Mouse (Mus musculus): ENCODE measurements around the gene Bet1. TPM values are rescaled to one million over a fixed set of nuclear protein-coding genes. Genes with fewer than 3 reads are reported as not detected.

The Bet1 gene
- polyA plus RNA-seq, 1 experiment = 2.0 TPM

DNA sequence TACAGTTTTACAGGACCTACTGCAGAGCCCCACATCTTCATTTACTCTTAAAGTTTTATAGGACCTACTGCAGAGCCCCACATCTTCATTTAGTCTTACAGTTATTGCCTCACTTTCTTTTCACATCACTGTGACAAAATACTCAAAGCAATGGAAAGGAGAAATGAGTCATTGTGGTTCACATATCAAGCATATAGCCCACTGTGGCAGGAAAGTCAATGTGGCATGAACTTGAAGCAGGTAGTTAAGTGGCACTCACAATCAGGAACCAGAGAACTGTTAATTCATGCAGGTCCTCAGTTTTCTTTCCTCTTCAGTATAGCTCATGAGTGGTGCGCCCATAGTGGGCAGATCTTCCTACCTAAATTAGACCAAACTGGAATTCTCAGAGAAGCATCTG is 39.6 kb downstream of the Bet1 start:
- Histone ChIP-seq H3K4me1 (ENCODE audit: control insufficient read depth) (no peaks in the 10 kb centered on the region), H3K27me3 (ENCODE audit: control insufficient read depth) (no peaks in the 10 kb centered on the region), H3K4me3 (replicated peaks) (no peak overlapping the region), H3K9me3 (ENCODE audit: control insufficient read depth, low read length) (no peaks in the 10 kb centered on the region), H3K36me3 (ENCODE audit: control insufficient read depth) (no peaks in the 10 kb centered on the region)
- TF ChIP-seq TAL1 (IDR thresholded peaks at IDR 0.05; ENCODE audit: low read length) = no peak
- TF ChIP-seq GATA1 (IDR thresholded peaks at IDR 0.05; ENCODE audit: low read length) = no peak

DNA sequence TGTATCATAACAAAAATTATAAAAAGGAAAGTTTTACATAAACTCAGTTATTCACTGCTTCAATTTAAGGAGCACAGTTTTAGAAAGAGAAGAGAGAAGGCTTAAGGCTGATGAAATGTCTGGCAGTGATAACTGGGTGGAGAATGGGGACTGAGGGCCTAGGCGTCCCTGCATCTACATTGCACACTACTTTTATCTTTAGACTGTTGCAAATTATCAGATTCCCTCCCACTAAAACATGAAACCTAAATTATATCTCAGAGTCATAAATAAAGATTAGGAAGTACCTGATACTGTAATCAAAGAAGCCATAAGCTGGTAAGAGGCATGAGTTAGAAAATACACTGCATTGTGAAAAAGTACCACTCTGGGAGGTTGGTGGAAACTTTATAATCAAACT is 45.0 kb downstream of the Bet1 start:
- H3K36me3 ChIP-seq (ENCODE audit: control insufficient read depth) = no peaks in the 10 kb centered on the region

DNA sequence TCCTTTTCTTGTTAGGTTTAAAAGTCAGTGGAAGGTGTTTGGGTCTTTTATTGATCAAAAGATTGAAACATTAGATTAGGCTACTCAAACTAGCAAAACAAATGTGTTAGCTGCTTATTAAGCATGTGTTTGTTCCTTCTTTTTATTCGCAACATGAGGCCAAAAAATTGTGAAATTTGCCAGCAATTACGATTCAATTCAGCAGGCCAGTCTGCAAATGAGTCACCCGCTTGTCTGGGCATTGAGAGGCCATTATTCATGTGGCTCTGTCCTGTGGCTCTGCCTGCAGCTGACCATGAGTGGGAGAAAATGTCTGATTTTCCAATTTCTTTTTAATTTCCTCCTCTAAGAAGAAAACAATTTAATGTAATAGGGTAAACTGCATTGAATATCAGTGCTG is 55.8 kb downstream of the Bet1 start:
- TF ChIP-seq GATA1 (IDR thresholded peaks at IDR 0.05; ENCODE audit: low read length) (no peak), TAL1 (IDR thresholded peaks at IDR 0.05; ENCODE audit: low read length) (no peak)
- H3K9me3 ChIP-seq (ENCODE audit: control insufficient read depth, low read length) = no peaks in the 10 kb centered on the region
- H3K4me1 ChIP-seq (ENCODE audit: control insufficient read depth) = no peaks in the 10 kb centered on the region
- H3K4me3 ChIP-seq (replicated peaks) = no peak overlapping the region
- no peaks in the 10 kb centered on the region for H3K27me3 ChIP-seq (ENCODE audit: control insufficient read depth)
- H3K36me3 ChIP-seq (ENCODE audit: control insufficient read depth) = no peaks in the 10 kb centered on the region

More for the DNA sequence above, 45.0 kb downstream of the Bet1 start:
- Histone ChIP-seq H3K4me1 (ENCODE audit: control insufficient read depth) (no peaks in the 10 kb centered on the region), H3K27me3 (ENCODE audit: control insufficient read depth) (no peaks in the 10 kb centered on the region), H3K9me3 (ENCODE audit: control insufficient read depth, low read length) (no peaks in the 10 kb centered on the region), H3K4me3 (replicated peaks) (no peak overlapping the region)
- TF ChIP-seq TAL1 (IDR thresholded peaks at IDR 0.05; ENCODE audit: low read length) (no peak), GATA1 (IDR thresholded peaks at IDR 0.05; ENCODE audit: low read length) (no peak)

Other genes with a start within 250 kb of the Bet1 start
- gene Tfpi2, start 98.1 kb downstream of the Bet1 start, polyA plus RNA-seq (2012) = not detected in 2 replicates
- gene Gngt1, start 93.2 kb downstream of the Bet1 start, polyA plus RNA-seq (2012) = not detected in 2 replicates
- 0.06 TPM in 1 of 2 replicates, not detected in the other for gene Gng11, start 83.1 kb downstream of the Bet1 start, polyA plus RNA-seq (2012)

Data from erythroblast, embryonic 14.5 days (primary cell).